Mouse (Mus musculus) spleen, adult 2 months (tissue): ENCODE data around the gene Cep152. TPM values are rescaled to one million over a fixed set of nuclear protein-coding genes. Genes with fewer than 3 reads are reported as not detected.

Experiments
- DNase-seq, 2 experiments: peaks; one replicate each; pipeline versions ENCODE4 v3.0.0 to v3.0.0-alpha.2; 2012 to 2021; ENCODE audit warnings: low spot score in 2 of 2, low read depth in 1 of 2
- H3K27ac ChIP-seq: fragments of 200-500 bp; 2 replicates; pipeline ENCODE4 v1.5.1; 2012; ENCODE audit warnings: low read length, inconsistent platforms; ENCODE audit not compliant: insufficient read depth
- H3K27me3 ChIP-seq: fragments of 200-500 bp; 2 replicates; pipeline ENCODE4 v1.6.1; 2012; ENCODE audit warnings: mild to moderate bottlenecking, moderate library complexity, low read length, inconsistent platforms; ENCODE audit not compliant: control insufficient read depth, insufficient read depth
- H3K36me3 ChIP-seq: fragments of 200-500 bp; 2 replicates; pipeline ENCODE4 v1.6.1; 2012; ENCODE audit warnings: mild to moderate bottlenecking, low read length, inconsistent platforms; ENCODE audit not compliant: control insufficient read depth, insufficient read depth
- H3K4me1 ChIP-seq: fragments of 200-500 bp; 2 replicates; pipeline ENCODE4 v1.6.1; 2011; ENCODE audit warnings: inconsistent platforms; ENCODE audit not compliant: control insufficient read depth, insufficient read depth, insufficient read length
- H3K4me3 ChIP-seq: fragments of 200-500 bp; 2 replicates; pipeline ENCODE4 v1.5.1; 2011; ENCODE audit warnings: mild to moderate bottlenecking, inconsistent platforms; ENCODE audit not compliant: insufficient read depth, insufficient read length; ENCODE audit errors: extremely low read depth
- CTCF ChIP-seq: fragments of 200-500 bp; IDR thresholded peaks from 2 replicates; pipeline ENCODE4 v1.5.1; 2011; ENCODE audit warnings: mild to moderate bottlenecking, inconsistent platforms; ENCODE audit not compliant: insufficient read depth, insufficient read length, insufficient replicate concordance; ENCODE audit errors: extremely low read depth
- POLR2A ChIP-seq: fragments of 200-500 bp; IDR thresholded peaks from 2 replicates; pipeline ENCODE4 v1.6.1; 2011; ENCODE audit warnings: low read depth, low read length, inconsistent platforms
- whole genome bisulfite sequencing: fragments of 180-500 bp; shearing (Covaris S2); methylation state at CpG from one replicate; pipeline ENCODE4 v1.1.7; 2018; 5-methylcytosine and 5-hydroxymethylcytosine counted together
- polyA plus RNA-seq: library from polyadenylated mRNA; depleted of rRNA; stranded (reverse); fragments of >200 nt; gene quantifications from 2 replicates; pipeline ENCODE4 v1.2.3, GENCODE M21; 2012

Cep152 gene
- polyA plus RNA-seq, 1 experiment = 1.8 TPM

GRCm38 (mm10) chr2:125630010-125630409 is 5.1 kb upstream of the Cep152 start:
- H3K36me3 ChIP-seq = no peaks in the 10 kb centered on the region
- WGBS = 96% methylated on average over 2 of the region's 2 CpGs
- no peak for DNase-seq
- no peaks in the 10 kb centered on the region for H3K27me3 ChIP-seq
- TF ChIP-seq POLR2A (no peak), CTCF (no peak)
- H3K4me1 ChIP-seq = no peaks in the 10 kb centered on the region
- no peak overlapping the region for H3K4me3 ChIP-seq
- no peak overlapping the region for H3K27ac ChIP-seq

GRCm38 (mm10) chr2:125628487-125628886 is 3.6 kb upstream of the Cep152 start:
- no peaks in the 10 kb centered on the region; the same call in 1 of the 2 replicates for H3K4me1 ChIP-seq
- H3K27me3 ChIP-seq = no peaks in the 10 kb centered on the region
- TF ChIP-seq POLR2A = no peak
- no peak for TF ChIP-seq CTCF
- H3K36me3 ChIP-seq = no peaks in the 10 kb centered on the region
- 92% methylated on average over 6 of the region's 6 CpGs for WGBS
- no peak for DNase-seq
- no peak overlapping the region for H3K27ac ChIP-seq
- H3K4me3 ChIP-seq = no peak overlapping the region

GRCm38 (mm10) chr2:125626536-125626935 is 1.6 kb upstream of the Cep152 start:
- H3K4me3 ChIP-seq = no peak overlapping the region
- no peak overlapping the region for H3K27ac ChIP-seq
- no peaks in the 10 kb centered on the region; the same call in 1 of the 2 replicates for H3K4me1 ChIP-seq
- no peaks in the 10 kb centered on the region for H3K27me3 ChIP-seq
- no peak for DNase-seq
- 96% methylated on average over 4 of the region's 4 CpGs for whole genome bisulfite sequencing
- no peaks in the 10 kb centered on the region for H3K36me3 ChIP-seq
- TF ChIP-seq CTCF = no peak
- no peak for TF ChIP-seq POLR2A

GRCm38 (mm10) chr2:125624127-125624685 is 707 bp downstream of the Cep152 start:
- no peak for DNase-seq
- 5% methylated on average over 9 of the region's 9 CpGs for WGBS
- Histone ChIP-seq H3K4me1 (no peaks in the 10 kb centered on the region; the same call in 1 of the 2 replicates), H3K27ac (no peak overlapping the region), H3K36me3 (peaks cover 4% of the 10 kb centered on the region), H3K4me3 (peak overlapping the region; percentile 60), H3K27me3 (no peaks in the 10 kb centered on the region)
- TF ChIP-seq CTCF = no peak

- DNase-seq = no peak
- no peak overlapping the region for H3K27ac ChIP-seq
Observed at GRCm38 (mm10) chr2:125623211-125623610, 1.7 kb downstream of the Cep152 start.

GRCm38 (mm10) chr2:125620213-125620907 is 4.6 kb downstream of the Cep152 start:
- Histone ChIP-seq H3K4me1 (no peaks in the 10 kb centered on the region; the same call in 1 of the 2 replicates), H3K27ac (no peak overlapping the region), H3K4me3 (no peak overlapping the region), H3K27me3 (no peaks in the 10 kb centered on the region), H3K36me3 (peaks cover 21% of the 10 kb centered on the region)
- DNase-seq = no peak
- 96% methylated on average over 25 of the region's 25 CpGs for WGBS
- TF ChIP-seq CTCF (no peak), POLR2A (no peak)

More at GRCm38 (mm10) chr2:125623211-125623610, 1.7 kb downstream of the Cep152 start:
- 90% methylated on average over 15 of the region's 15 CpGs for WGBS
- peaks cover 9% of the 10 kb centered on the region for H3K36me3 ChIP-seq
- H3K27me3 ChIP-seq = no peaks in the 10 kb centered on the region
- H3K4me1 ChIP-seq = no peaks in the 10 kb centered on the region; the same call in 1 of the 2 replicates
- H3K4me3 ChIP-seq = no peak overlapping the region
- TF ChIP-seq POLR2A (no peak), CTCF (no peak)

- DNase-seq = no peak
- no peaks in the 10 kb centered on the region for H3K4me1 ChIP-seq
- H3K27me3 ChIP-seq = no peaks in the 10 kb centered on the region
- 86% methylated on average over 8 of the region's 8 CpGs for WGBS
- TF ChIP-seq CTCF (no peak), POLR2A (no peak)
- H3K27ac ChIP-seq = no peak overlapping the region
- no peak overlapping the region for H3K4me3 ChIP-seq
- H3K36me3 ChIP-seq = peaks cover 36% of the 10 kb centered on the region
Observed at GRCm38 (mm10) chr2:125615858-125616424, 9.0 kb downstream of the Cep152 start.
